9 mouse cellular contexts compared by ENCODE assay signal in genomic region chr4:104911685-104912084, GRCm38 (mm10). TPM values are rescaled to one million over a fixed set of nuclear protein-coding genes. Genes with fewer than 3 reads are reported as not detected.
A peak's percentile ranks its signal among the peaks of the same experiment; 100 is the strongest.
DNase-seq lines count a peak whose midpoint lies in the region; ATAC-seq and TF ChIP-seq lines count a peak whose summit lies in the region.
"Had no signal": no experiment of that assay in that cellular context is flagged by ENCODE, and none has a peak within 500 bp of the region (broad histone marks: within the 10 kb centered on the region; RNA-seq: fewer than 3 reads in every experiment).

No protein-coding gene starts in this region.

- peaks cover 17% of the 10 kb centered on the region for H3K4me1 ChIP-seq in embryonic facial prominence, embryonic 10.5 days
- H3K4me1 ChIP-seq in heart, postnatal 0 days (ENCODE audit: control insufficient read depth, insufficient read depth): no peaks in the 10 kb centered on the region
- no peaks in the 10 kb centered on the region for H3K4me1 ChIP-seq in spleen, adult 2 months (ENCODE audit: control insufficient read depth, insufficient read depth, insufficient read length)
- H3K4me1 ChIP-seq: liver, embryonic 15.5 days had no signal

- TF ChIP-seq CTCF in heart, postnatal 0 days (IDR thresholded peaks at IDR 0.05; ENCODE audit: low read depth): peak; percentile 90
- peak; percentile 43; the same call in 1 of the 2 replicates for TF ChIP-seq CTCF in spleen, adult 2 months (IDR thresholded peaks at IDR 0.05; ENCODE audit: extremely low read depth, insufficient read depth, insufficient read length, insufficient replicate concordance)

- peak; percentile 18 for DNase-seq in MEL-GATA-1-ER (ENCODE audit: extremely low read depth, low read depth)
- DNase-seq in adrenal gland, postnatal 36 days: peak; percentile 87 to 92
- peak; percentile 87 for DNase-seq in embryonic facial prominence, embryonic 10.5 days (ENCODE audit: low spot score)
- peak; percentile 15 for DNase-seq in heart, postnatal 0 days (ENCODE audit: low spot score)
- DNase-seq in layer of hippocampus, adult 8-10 months (ENCODE audit: low spot score in 2 of 2): peak; percentile 45 to 67
- peak; percentile 55 for DNase-seq in lung, postnatal 25 days (ENCODE audit: low spot score)
- DNase-seq in spleen, adult 2 months (ENCODE audit: low read depth in 1 of 2, low spot score in 2 of 2): peak in 1 of 2 experiments; percentile 16

- no peak overlapping the region for H3K27ac ChIP-seq in embryonic facial prominence, embryonic 10.5 days (replicated peaks)
- no peak overlapping the region for H3K27ac ChIP-seq in heart, postnatal 0 days (ENCODE audit: low read depth)
- no peak overlapping the region for H3K27ac ChIP-seq in spleen, adult 2 months (ENCODE audit: insufficient read depth, low read length)
- H3K27ac ChIP-seq: liver, embryonic 15.5 days had no signal

- no peaks in the 10 kb centered on the region for H3K36me3 ChIP-seq in embryonic facial prominence, embryonic 10.5 days (replicated peaks)
- H3K36me3 ChIP-seq in heart, postnatal 0 days (replicated peaks; ENCODE audit: control insufficient read depth, insufficient read depth, low read length): no peaks in the 10 kb centered on the region
- no peaks in the 10 kb centered on the region for H3K36me3 ChIP-seq in spleen, adult 2 months (ENCODE audit: control insufficient read depth, insufficient read depth, low read length)
- H3K36me3 ChIP-seq: liver, embryonic 15.5 days had no signal

- no peaks in the 10 kb centered on the region for H3K9me3 ChIP-seq in embryonic facial prominence, embryonic 10.5 days
- no peaks in the 10 kb centered on the region for H3K9me3 ChIP-seq in heart, postnatal 0 days (replicated peaks; ENCODE audit: control insufficient read depth, low read length)
- H3K9me3 ChIP-seq: liver, embryonic 15.5 days had no signal

- no peak overlapping the region for H3K9ac ChIP-seq in heart, postnatal 0 days (replicated peaks; ENCODE audit: low read depth, low read length)
- H3K9ac ChIP-seq: liver, embryonic 15.5 days had no signal

- ATAC-seq in heart, postnatal 0 days (ENCODE audit: insufficient read depth, low read depth): peak; percentile 55; the same call in 1 of the 2 replicates
- ATAC-seq in erythroid progenitor cell, adult 5-6 weeks (replicated peaks; ENCODE audit: low FRiP score, poor library complexity, severe bottlenecking): no peak

- H3K4me2 ChIP-seq in heart, postnatal 0 days (ENCODE audit: low read depth, low read length): no peak overlapping the region
- H3K4me2 ChIP-seq: liver, embryonic 15.5 days had no signal

- H3K27me3 ChIP-seq in embryonic facial prominence, embryonic 10.5 days (replicated peaks; ENCODE audit: low read depth, poor library complexity, severe bottlenecking): peaks cover 30% of the 10 kb centered on the region
- H3K27me3 ChIP-seq in heart, postnatal 0 days (ENCODE audit: control insufficient read depth, insufficient read depth, low read length): no peaks in the 10 kb centered on the region
- no peaks in the 10 kb centered on the region for H3K27me3 ChIP-seq in spleen, adult 2 months (ENCODE audit: control insufficient read depth, insufficient read depth, low read length)
- H3K27me3 ChIP-seq: liver, embryonic 15.5 days had no signal

- no peak for TF ChIP-seq POLR2A in spleen, adult 2 months (IDR thresholded peaks at IDR 0.05; ENCODE audit: low read depth, low read length)

- no peak overlapping the region for H3K4me3 ChIP-seq in embryonic facial prominence, embryonic 10.5 days
- H3K4me3 ChIP-seq in heart, postnatal 0 days (ENCODE audit: low read depth, low read length): no peak overlapping the region
- no peak overlapping the region for H3K4me3 ChIP-seq in spleen, adult 2 months (ENCODE audit: extremely low read depth, insufficient read depth, insufficient read length)
- H3K4me3 ChIP-seq: liver, embryonic 15.5 days had no signal

- TF ChIP-seq EP300 in heart, postnatal 0 days (IDR thresholded peaks at IDR 0.05; ENCODE audit: low read depth): no peak

- 28% methylated on average over 7 of the region's 7 CpGs for WGBS in embryonic facial prominence, embryonic 10.5 days
- WGBS in heart, postnatal 0 days: 33% methylated on average over 7 of the region's 7 CpGs
- WGBS in spleen, adult 2 months: 30% methylated on average over 7 of the region's 7 CpGs

RNA-seq across cellular contexts. Expression of gene Fyb2, which starts 1.6 kb away (rescaled TPM):
- total RNA-seq in adrenal gland, postnatal 36 days (2021): under 1 TPM; 0.66 to 0.70 TPM
- 0.14 and 0.21 TPM in 2 replicates for polyA plus RNA-seq in embryonic facial prominence, embryonic 10.5 days (2016; fragmentation: Nextera tagmentation; extraction: Ambion mirVana)
- total RNA-seq in heart, postnatal 0 days (2014; rRNA removed; ENCODE audit: low replicate concordance): not detected in 2 replicates
- not detected in 2 replicates for polyA plus RNA-seq in heart, postnatal 0 days (2015; fragmentation: Nextera tagmentation; extraction: Ambion mirVana)
- total RNA-seq in layer of hippocampus, adult 8-10 months (2022): 1 to 10 TPM; 2.3 to 3.3 (median 2.6) TPM
- 0.05 TPM in 2 replicates for polyA plus RNA-seq in spleen, adult 2 months (2012; rRNA removed)
- not detected in 2 replicates for total RNA-seq in erythroid progenitor cell, adult 5-6 weeks (2015; ENCODE audit: low replicate concordance)
- total RNA-seq in erythroid progenitor cell, adult 5-6 weeks (2017; ENCODE audit: low replicate concordance): not detected in 2 replicates

RNA-seq across cellular contexts. Expression of gene C8a, which starts 35.5 kb away (rescaled TPM):
- total RNA-seq in adrenal gland, postnatal 36 days (2021): under 1 TPM; 0.33 to 0.50 TPM
- polyA plus RNA-seq in embryonic facial prominence, embryonic 10.5 days (2016; fragmentation: Nextera tagmentation; extraction: Ambion mirVana): not detected in 2 replicates
- total RNA-seq in heart, postnatal 0 days (2014; rRNA removed; ENCODE audit: low replicate concordance): not detected in 2 replicates
- polyA plus RNA-seq in heart, postnatal 0 days (2015; fragmentation: Nextera tagmentation; extraction: Ambion mirVana): not detected in 2 replicates
- not detected for total RNA-seq in layer of hippocampus, adult 8-10 months (2022)
- 0.04 TPM in 1 of 2 replicates, not detected in the other for polyA plus RNA-seq in spleen, adult 2 months (2012; rRNA removed)
- not detected in 2 replicates for total RNA-seq in erythroid progenitor cell, adult 5-6 weeks (2015; ENCODE audit: low replicate concordance)
- not detected in 2 replicates for total RNA-seq in erythroid progenitor cell, adult 5-6 weeks (2017; ENCODE audit: low replicate concordance)

RNA-seq across cellular contexts. Expression of gene Gm17662, which starts 54.6 kb away (rescaled TPM):
- total RNA-seq in adrenal gland, postnatal 36 days (2021): not detected
- polyA plus RNA-seq in embryonic facial prominence, embryonic 10.5 days (2016; fragmentation: Nextera tagmentation; extraction: Ambion mirVana): not detected in 2 replicates
- total RNA-seq in heart, postnatal 0 days (2014; rRNA removed; ENCODE audit: low replicate concordance): not detected in 2 replicates
- polyA plus RNA-seq in heart, postnatal 0 days (2015; fragmentation: Nextera tagmentation; extraction: Ambion mirVana): not detected in 2 replicates
- not detected for total RNA-seq in layer of hippocampus, adult 8-10 months (2022)
- not detected in 2 replicates for polyA plus RNA-seq in spleen, adult 2 months (2012; rRNA removed)
- not detected in 2 replicates for total RNA-seq in erythroid progenitor cell, adult 5-6 weeks (2015; ENCODE audit: low replicate concordance)
- not detected in 2 replicates for total RNA-seq in erythroid progenitor cell, adult 5-6 weeks (2017; ENCODE audit: low replicate concordance)
- polyA plus RNA-seq: liver, embryonic 15.5 days had no signal
